Mouse (Mus musculus): ENCODE measurements at regions not wholly inside any gene's neighbourhood (a gene's known extent, or its start where the extent isn't known, plus 50 kb on each side); places are given as distances from the start of the nearest gene placed in this dataset.

DNA sequence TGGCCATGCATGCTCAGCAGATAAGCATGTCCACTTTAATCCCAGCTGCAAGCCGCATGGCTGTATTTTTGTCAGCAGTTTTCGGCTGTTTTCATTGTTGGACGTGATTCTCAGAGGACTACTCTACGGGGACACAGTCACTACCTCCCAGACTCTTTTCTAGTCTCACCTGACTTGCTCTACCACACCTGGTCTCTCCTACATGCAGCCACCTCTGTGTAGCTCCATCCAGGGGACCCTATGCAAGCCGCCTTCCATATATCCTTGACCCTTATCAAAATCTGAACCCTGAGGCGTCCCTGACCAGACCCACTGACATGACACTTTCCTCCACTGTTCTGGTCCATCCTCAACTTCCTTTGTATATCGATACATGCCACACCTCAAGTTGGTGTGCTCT lies 402.2 kb downstream of the Efnb2 start:
- H3K4me1 ChIP-seq (ENCODE audit: control insufficient read depth, insufficient read depth, low read length), result 0 out of 2 replicates have a peak, but pooled peaks cover 3% of the 10 kb centered on the region
- no peaks in the 10 kb centered on the region for H3K36me3 ChIP-seq (ENCODE audit: control insufficient read depth, insufficient read depth, low read length)
- no peak overlapping the region for H3K9ac ChIP-seq (replicated peaks; ENCODE audit: low read length)
- H3K4me3 ChIP-seq (replicated peaks; ENCODE audit: low read depth, low read length), result no peak overlapping the region
- no peaks in the 10 kb centered on the region for H3K9me3 ChIP-seq (ENCODE audit: control insufficient read depth, low read length)
- WGBS, result 51% methylated on average over 7 of the region's 7 CpGs
- H3K27me3 ChIP-seq (ENCODE audit: control insufficient read depth, insufficient read depth, low read length), result no peaks in the 10 kb centered on the region
- no peak overlapping the region; the same call in 1 of the 2 replicates for H3K4me2 ChIP-seq (ENCODE audit: low read length)
- DNase-seq, result no peak
- H3K27ac ChIP-seq (replicated peaks; ENCODE audit: low read depth, low read length), result no peak overlapping the region
- no peak for ATAC-seq (ENCODE audit: low FRiP score, low TSS enrichment)

- no peaks in the 10 kb centered on the region for H3K36me3 ChIP-seq (ENCODE audit: control insufficient read depth, insufficient read depth, low read length)
- H3K9ac ChIP-seq (replicated peaks; ENCODE audit: low read length), result no peak overlapping the region
- H3K4me1 ChIP-seq (ENCODE audit: control insufficient read depth, insufficient read depth, low read length), result 0 out of 2 replicates have a peak, but pooled peaks cover 3% of the 10 kb centered on the region
- 5% methylated on average over 9 of the region's 9 CpGs for WGBS
- H3K4me3 ChIP-seq (replicated peaks; ENCODE audit: low read depth, low read length), result no peak overlapping the region
- DNase-seq (peak; percentile 56), ATAC-seq (ENCODE audit: low FRiP score, low TSS enrichment) (no peak)
- H3K27me3 ChIP-seq (ENCODE audit: control insufficient read depth, insufficient read depth, low read length), result no peaks in the 10 kb centered on the region
- no peak overlapping the region for H3K27ac ChIP-seq (replicated peaks; ENCODE audit: low read depth, low read length)
- no peaks in the 10 kb centered on the region for H3K9me3 ChIP-seq (ENCODE audit: control insufficient read depth, low read length)
- H3K4me2 ChIP-seq (ENCODE audit: low read length), result peak overlapping the region; percentile 20; the same call in 1 of the 2 replicates
These were observed 402.8 kb downstream of the Efnb2 start for GRCm38 (mm10) chr8:8258231-8258638.

DNA sequence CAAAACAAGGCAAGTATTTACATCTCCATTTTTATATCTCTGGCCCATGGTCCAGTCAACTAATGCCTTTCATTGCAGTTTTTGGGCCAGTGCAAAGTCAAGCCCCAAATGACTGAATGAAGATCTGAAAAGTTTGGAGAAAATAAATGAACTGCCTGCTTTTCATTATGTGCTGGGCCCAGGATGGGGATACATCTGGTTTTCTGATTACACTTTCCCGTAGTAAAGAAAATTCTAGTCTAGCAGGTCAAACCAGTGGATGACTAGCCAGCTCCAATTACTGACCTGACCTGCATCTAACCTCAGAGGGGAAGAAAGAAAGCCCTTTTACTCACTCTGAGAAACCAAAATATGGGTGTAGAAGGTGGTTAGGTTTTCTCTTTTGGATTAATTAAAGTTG lies 404.7 kb downstream of the Efnb2 start:
- no peak overlapping the region for H3K4me2 ChIP-seq (ENCODE audit: low read length)
- no peaks in the 10 kb centered on the region for H3K27me3 ChIP-seq (ENCODE audit: control insufficient read depth, insufficient read depth, low read length)
- H3K9ac ChIP-seq (replicated peaks; ENCODE audit: low read length), result no peak overlapping the region
- 90% methylated on average over 1 of the region's 1 CpGs for WGBS
- no peak for ATAC-seq (ENCODE audit: low FRiP score, low TSS enrichment)
- peaks cover 3% of the 10 kb centered on the region; the same call in 1 of the 2 replicates for H3K9me3 ChIP-seq (ENCODE audit: control insufficient read depth, low read length)
- H3K4me1 ChIP-seq (ENCODE audit: control insufficient read depth, insufficient read depth, low read length), result 0 out of 2 replicates have a peak, but pooled peaks cover 3% of the 10 kb centered on the region
- DNase-seq, result no peak
- H3K27ac ChIP-seq (replicated peaks; ENCODE audit: low read depth, low read length), result no peak overlapping the region
- no peak overlapping the region for H3K4me3 ChIP-seq (replicated peaks; ENCODE audit: low read depth, low read length)
- no peaks in the 10 kb centered on the region for H3K36me3 ChIP-seq (ENCODE audit: control insufficient read depth, insufficient read depth, low read length)

DNA sequence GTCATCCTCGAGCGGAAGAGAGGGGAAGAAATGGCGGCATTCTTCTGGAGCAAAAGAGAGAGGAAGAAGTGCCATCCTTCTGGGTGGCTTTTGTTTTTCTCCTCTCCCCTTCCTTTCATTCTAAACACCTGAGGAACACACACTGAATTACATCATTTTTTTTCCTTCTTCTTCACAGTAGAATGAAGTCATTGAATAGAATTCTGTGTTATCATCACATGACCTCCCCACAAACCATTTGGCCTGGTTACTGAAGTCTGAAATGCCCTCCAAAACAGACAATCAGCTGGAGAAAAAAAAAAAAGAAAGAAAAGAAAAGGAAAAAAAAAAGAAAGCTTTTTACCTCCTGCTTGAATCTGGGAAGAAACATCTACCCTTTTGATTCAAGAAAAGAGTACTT lies 406.6 kb downstream of the Efnb2 start:
- Histone ChIP-seq H3K4me3 (replicated peaks; ENCODE audit: low read depth, low read length) (no peak overlapping the region), H3K9me3 (ENCODE audit: control insufficient read depth, low read length) (peaks cover 3% of the 10 kb centered on the region; the same call in 1 of the 2 replicates), H3K4me2 (ENCODE audit: low read length) (no peak overlapping the region), H3K27ac (replicated peaks; ENCODE audit: low read depth, low read length) (no peak overlapping the region), H3K4me1 (ENCODE audit: control insufficient read depth, insufficient read depth, low read length) (0 out of 2 replicates have a peak, but pooled peaks cover 3% of the 10 kb centered on the region), H3K36me3 (ENCODE audit: control insufficient read depth, insufficient read depth, low read length) (no peaks in the 10 kb centered on the region), H3K9ac (replicated peaks; ENCODE audit: low read length) (no peak overlapping the region), H3K27me3 (ENCODE audit: control insufficient read depth, insufficient read depth, low read length) (no peaks in the 10 kb centered on the region)
- ATAC-seq (ENCODE audit: low FRiP score, low TSS enrichment) (no peak), DNase-seq (no peak)
- 97% methylated on average over 3 of the region's 3 CpGs for WGBS

- Histone ChIP-seq H3K4me2 (ENCODE audit: low read length) (no peak overlapping the region), H3K36me3 (ENCODE audit: control insufficient read depth, insufficient read depth, low read length) (no peaks in the 10 kb centered on the region), H3K9me3 (ENCODE audit: control insufficient read depth, low read length) (no peaks in the 10 kb centered on the region), H3K27ac (replicated peaks; ENCODE audit: low read depth, low read length) (no peak overlapping the region), H3K27me3 (ENCODE audit: control insufficient read depth, insufficient read depth, low read length) (no peaks in the 10 kb centered on the region), H3K9ac (replicated peaks; ENCODE audit: low read length) (no peak overlapping the region), H3K4me1 (ENCODE audit: control insufficient read depth, insufficient read depth, low read length) (no peaks in the 10 kb centered on the region; the same call in 1 of the 2 replicates), H3K4me3 (replicated peaks; ENCODE audit: low read depth, low read length) (no peak overlapping the region)
- 98% methylated on average over 1 of the region's 1 CpGs for WGBS
- no peak for ATAC-seq (ENCODE audit: low FRiP score, low TSS enrichment)
- no peak for DNase-seq
These were observed 416.4 kb downstream of the Efnb2 start for GRCm38 (mm10) chr8:8244599-8244998.

- 4% methylated on average over 3 of the region's 3 CpGs for WGBS
- Histone ChIP-seq H3K9me3 (ENCODE audit: control insufficient read depth, low read length) (no peaks in the 10 kb centered on the region), H3K27me3 (ENCODE audit: control insufficient read depth, insufficient read depth, low read length) (no peaks in the 10 kb centered on the region), H3K27ac (replicated peaks; ENCODE audit: low read depth, low read length) (no peak overlapping the region), H3K4me1 (ENCODE audit: control insufficient read depth, insufficient read depth, low read length) (no peaks in the 10 kb centered on the region; the same call in 1 of the 2 replicates), H3K4me3 (replicated peaks; ENCODE audit: low read depth, low read length) (no peak overlapping the region), H3K36me3 (ENCODE audit: control insufficient read depth, insufficient read depth, low read length) (no peaks in the 10 kb centered on the region), H3K9ac (replicated peaks; ENCODE audit: low read length) (no peak overlapping the region), H3K4me2 (ENCODE audit: low read length) (no peak overlapping the region)
- ATAC-seq (ENCODE audit: low FRiP score, low TSS enrichment), result no peak
- no peak for DNase-seq
These were observed 419.1 kb downstream of the Efnb2 start for GRCm38 (mm10) chr8:8241755-8242501.

DNA sequence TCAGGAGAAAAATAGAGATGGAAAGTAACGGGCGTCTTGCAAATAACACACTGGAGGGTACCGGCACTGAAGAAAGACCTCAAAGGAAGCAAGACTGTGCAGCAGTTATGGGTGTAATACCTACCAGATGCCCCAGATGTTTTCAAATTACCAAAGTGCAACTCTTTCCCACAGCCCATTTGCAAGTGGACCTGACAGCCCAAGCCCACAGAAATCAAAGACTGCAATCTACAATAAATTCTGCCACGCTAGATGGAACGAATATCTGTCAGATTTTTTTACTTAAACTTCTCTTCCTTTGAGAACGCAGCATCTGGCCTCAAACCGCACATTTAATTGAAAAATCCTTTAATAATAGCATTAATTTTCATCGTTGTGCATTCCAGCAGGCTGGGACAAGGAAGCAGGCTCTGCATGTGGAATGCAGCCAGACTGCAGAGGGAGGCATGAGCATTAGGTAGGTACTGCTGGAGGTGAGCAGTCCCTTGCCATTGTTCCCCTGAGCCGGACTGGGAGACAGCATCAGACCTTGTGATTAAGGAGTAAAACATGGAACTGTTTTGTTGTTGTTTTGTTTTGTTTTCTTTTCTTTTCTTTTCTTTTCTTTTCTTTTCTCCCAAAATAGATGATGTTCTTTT lies 419.9 kb downstream of the Efnb2 start:
- Histone ChIP-seq H3K4me3 (replicated peaks; ENCODE audit: low read depth, low read length) (no peak overlapping the region), H3K9me3 (ENCODE audit: control insufficient read depth, low read length) (no peaks in the 10 kb centered on the region), H3K4me2 (ENCODE audit: low read length) (no peak overlapping the region), H3K36me3 (ENCODE audit: control insufficient read depth, insufficient read depth, low read length) (no peaks in the 10 kb centered on the region), H3K27ac (replicated peaks; ENCODE audit: low read depth, low read length) (no peak overlapping the region), H3K9ac (replicated peaks; ENCODE audit: low read length) (no peak overlapping the region), H3K27me3 (ENCODE audit: control insufficient read depth, insufficient read depth, low read length) (no peaks in the 10 kb centered on the region), H3K4me1 (ENCODE audit: control insufficient read depth, insufficient read depth, low read length) (no peaks in the 10 kb centered on the region; the same call in 1 of the 2 replicates)
- WGBS, result 61% methylated on average over 9 of the region's 9 CpGs
- DNase-seq, result no peak
- no peak for ATAC-seq (ENCODE audit: low FRiP score, low TSS enrichment)

- Histone ChIP-seq H3K9ac (replicated peaks; ENCODE audit: low read length) (no peak overlapping the region), H3K4me1 (ENCODE audit: control insufficient read depth, insufficient read depth, low read length) (no peaks in the 10 kb centered on the region; the same call in 1 of the 2 replicates), H3K9me3 (ENCODE audit: control insufficient read depth, low read length) (no peaks in the 10 kb centered on the region), H3K27me3 (ENCODE audit: control insufficient read depth, insufficient read depth, low read length) (no peaks in the 10 kb centered on the region), H3K4me2 (ENCODE audit: low read length) (no peak overlapping the region), H3K36me3 (ENCODE audit: control insufficient read depth, insufficient read depth, low read length) (no peaks in the 10 kb centered on the region), H3K4me3 (replicated peaks; ENCODE audit: low read depth, low read length) (no peak overlapping the region), H3K27ac (replicated peaks; ENCODE audit: low read depth, low read length) (no peak overlapping the region)
- no peak for DNase-seq
- no peak for ATAC-seq (ENCODE audit: low FRiP score, low TSS enrichment)
- WGBS, result 68% methylated on average over 12 of the region's 12 CpGs
These were observed 421.6 kb downstream of the Efnb2 start for GRCm38 (mm10) chr8:8239489-8239888.
